Mouse (Mus musculus) heart, adult 10 weeks (tissue): ENCODE data around the gene Unc93b1. TPM values are rescaled to one million over a fixed set of nuclear protein-coding genes. Genes with fewer than 3 reads are reported as not detected.

Experiments used
- polyA plus RNA-seq: library from polyadenylated mRNA; stranded (reverse); fragments of 350-450 nt; fragmentation: Illumina TruSeq; extraction: RNeasy Lipid Tissue Mini Kit (QIAGEN cat#74804); gene quantifications from one replicate; pipeline ENCODE4 v1.2.3, GENCODE M21; 2014; ENCODE audit warnings: low read depth, low replicate concordance

The Unc93b1 gene
- 19.0 TPM for polyA plus RNA-seq

DNA sequence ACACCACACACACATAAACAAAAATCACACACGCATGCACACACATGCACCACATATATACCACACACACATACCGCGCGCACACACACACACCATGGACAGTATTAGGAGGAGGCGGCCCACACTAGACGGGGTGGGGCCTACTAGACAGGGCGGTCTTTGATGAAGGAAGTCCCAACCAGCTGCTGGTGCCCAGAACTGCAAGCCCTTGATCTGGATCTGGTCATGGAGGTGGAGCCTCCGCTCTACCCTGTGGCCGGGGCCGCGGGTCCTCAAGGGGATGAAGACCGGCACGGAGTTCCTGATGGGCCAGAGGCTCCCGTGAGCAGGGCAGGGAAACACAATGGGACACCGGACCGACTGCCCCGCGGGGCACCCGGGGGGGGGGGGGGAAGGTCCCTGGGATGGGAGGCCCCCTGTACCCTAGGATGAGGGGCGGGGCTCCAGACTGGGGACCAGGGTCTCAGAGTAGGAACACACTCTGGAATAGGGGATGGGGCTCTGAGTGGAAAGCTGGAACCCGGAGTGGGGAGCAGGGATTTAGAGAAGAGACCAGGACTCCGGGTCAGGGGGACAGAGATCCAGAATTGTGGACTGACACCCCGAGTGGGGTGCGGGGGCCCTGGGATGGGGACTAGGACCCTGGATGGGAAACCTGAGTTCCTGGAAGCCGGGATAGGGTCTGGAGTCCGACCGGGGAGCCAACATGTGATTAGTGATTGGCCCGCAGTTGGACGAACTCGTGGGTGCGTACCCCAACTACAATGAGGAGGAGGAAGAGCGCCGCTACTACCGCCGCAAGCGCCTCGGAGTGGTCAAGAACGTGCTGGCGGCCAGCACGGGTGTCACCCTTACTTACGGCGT lies at the start of gene Unc93b1:
TSS of gene Unc93b1 (plus strand) at position 155 of the 864 bp plus-strand sequence.

DNA sequence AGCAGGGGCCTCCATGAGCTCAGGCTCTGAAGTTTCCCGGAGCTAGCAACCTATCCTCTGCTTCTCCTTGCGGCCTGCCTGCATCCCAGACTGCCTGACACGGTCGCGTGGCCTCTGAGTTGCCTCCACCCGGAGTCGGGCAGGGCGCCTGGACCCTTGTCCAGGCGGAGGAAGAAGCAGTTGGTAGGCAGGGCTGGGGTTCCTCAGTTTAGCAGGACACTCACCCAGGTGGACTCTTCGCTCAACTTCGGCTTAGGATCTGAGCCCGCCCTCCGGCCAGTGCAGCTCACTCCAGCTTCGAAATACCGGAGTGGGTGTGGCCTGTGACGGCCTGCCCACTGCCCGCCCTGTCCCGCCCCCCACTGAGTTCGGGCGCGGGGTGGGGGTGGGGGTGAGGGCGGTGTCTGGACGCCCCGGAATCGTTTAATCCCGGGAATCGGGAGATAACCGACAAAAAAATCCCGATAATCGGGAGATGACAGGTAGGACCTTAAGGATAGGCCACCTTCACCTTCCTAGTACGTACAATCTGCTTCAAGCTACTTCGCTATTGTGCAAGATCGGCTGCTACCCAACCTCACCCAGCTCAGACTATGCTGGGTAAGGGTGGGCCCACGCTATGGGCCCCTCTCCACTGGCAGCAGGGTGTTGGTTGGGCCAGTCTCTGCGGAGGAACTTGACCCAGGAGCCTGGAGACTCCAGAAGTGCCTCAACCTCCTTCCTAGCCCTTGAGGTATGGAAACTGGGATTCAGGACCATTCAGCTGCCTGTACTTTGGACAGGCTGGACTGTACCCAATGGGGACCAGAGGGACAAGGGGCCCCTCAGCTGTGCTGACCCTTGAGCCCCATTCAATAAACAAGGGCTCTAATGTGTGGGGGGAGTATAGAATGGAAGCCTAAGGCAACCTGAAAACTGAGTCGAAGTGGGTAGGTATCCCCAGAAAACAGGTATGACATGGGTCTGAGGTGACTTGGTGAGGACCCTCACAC lies 27.9 kb upstream of the Unc93b1 start, which contains the start of gene Tcirg1:
TSS of gene Tcirg1 (minus strand) at position 339 of the 992 bp plus-strand sequence.

DNA sequence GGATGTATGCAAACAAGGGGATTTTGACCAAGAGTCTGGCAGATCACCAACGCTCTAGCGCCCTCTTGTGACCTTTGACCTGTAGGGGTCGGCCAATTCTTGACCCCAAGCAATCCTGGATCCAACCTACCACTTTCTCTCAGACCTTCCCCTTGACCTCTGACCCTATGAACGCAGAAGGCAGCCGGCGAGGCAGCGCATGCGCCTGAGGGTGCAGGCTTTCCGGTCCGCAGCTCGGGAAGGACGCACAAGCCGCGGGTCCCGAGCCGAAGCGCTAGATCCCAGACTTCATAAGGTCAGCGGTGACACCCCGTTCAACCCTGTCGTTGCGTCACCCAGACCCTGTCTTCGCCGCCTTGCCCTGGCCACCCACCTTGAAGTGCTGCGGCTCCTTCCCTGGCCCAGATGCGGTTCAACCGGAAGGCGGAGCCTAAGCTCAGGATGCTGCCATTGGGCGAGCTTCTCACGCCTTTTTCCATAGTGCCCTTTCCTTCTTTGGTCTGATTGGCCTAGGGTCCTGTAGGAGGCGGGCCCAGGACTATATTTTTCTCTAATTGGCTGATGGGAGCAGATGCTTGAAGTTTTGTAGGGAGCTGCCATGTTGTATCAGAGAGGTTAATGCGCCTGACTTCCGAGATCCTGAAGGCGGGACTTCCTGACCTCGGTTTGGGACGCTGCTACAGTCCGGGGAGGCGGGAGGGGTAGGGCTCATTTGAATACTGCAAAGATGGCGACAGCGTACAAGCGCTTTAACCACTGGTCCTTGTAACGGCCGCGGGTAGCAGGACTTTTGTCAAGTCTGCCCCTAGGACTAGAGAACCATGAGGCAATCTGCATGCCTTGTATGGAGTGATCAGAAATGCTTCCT lies 22.4 kb upstream of the Unc93b1 start, which contains the start of gene Ndufs8:
TSS of gene Ndufs8 (minus strand) at position 438 of the 868 bp plus-strand sequence.

DNA sequence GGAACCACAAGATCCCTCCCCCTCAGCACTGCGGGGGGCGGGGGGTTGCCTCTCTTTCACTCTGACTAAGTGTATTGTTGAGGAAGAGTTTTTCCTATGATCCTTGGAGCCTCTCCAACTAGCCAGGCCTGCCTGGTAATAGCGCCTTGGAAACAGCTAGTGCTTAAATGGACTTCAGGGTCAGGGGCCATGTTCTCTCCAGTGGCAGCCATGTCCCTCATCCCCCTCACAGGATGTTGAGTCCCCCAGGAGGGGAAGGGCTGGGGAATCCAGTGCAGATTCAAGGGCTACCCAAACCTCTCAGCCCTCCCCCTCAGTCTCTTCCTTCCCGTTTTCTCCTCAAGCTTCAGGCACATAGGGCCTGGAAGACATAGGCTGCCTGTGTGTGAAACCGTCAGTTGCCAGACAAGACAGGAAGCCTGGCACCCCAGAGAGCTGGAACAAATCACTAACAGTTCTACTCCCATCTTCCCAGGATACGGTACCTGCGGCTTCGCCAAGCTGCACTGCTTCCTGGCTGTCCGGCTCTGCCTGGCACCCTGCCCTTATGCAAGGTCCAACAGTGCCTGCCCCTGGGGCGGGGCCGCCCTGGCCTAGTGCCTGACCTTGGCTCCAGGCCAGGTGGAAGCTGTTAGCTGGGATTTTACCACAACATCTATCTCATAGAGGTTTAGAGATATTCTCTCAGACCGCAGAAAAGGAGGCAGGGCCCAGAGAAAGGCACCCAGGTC lies 5.6 kb upstream of the Unc93b1 start, which contains the start of gene Aldh3b1:
TSS of gene Aldh3b1 (minus strand) at position 598 of the 731 bp plus-strand sequence.

DNA sequence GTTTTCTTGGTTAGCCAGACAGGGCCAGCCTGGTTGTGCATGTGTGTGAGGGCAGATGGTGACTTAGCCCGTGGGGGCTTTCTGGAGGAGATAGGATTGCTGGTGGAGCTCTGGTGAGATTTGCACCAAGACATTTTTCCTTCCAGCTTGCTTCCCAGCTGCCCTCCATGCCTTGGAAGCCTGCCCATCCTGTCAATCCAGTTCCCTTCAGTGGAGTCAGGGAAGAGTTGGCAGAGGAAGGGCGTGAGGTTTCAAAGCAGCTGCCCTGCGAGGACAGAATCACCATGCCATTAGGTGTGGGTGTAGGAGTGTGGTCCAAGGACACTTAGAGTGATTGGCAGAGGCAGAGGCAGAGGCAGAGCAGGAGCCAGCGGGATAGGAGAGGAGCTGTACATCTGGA lies 23.5 kb downstream of the Unc93b1 start, which contains the start of gene Aldh3b3:
TSS of gene Aldh3b3 (plus strand) at position 176 of the 400 bp plus-strand sequence.

DNA sequence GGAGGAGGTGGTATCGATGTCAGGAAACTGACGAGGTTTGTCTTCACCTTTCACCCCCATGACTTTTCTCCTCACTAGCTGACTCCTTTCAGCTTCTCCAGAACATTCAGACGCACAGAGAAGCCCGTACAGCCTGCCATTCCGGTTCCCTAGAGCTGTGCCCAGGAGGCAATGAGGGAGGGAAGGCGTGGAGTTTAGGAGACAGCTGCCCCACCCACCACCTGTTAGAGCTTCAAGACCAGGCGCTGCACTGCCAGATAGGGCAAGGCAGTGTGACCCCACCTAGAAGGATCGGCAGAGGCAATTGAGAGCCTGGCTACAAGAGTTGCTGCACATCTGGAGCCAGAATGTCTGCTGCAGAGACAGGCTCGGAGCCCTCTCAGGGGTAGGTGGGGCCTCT lies 37.2 kb downstream of the Unc93b1 start, which contains the start of gene Aldh3b2:
TSS of gene Aldh3b2 (plus strand) at position 100 of the 400 bp plus-strand sequence.

DNA sequence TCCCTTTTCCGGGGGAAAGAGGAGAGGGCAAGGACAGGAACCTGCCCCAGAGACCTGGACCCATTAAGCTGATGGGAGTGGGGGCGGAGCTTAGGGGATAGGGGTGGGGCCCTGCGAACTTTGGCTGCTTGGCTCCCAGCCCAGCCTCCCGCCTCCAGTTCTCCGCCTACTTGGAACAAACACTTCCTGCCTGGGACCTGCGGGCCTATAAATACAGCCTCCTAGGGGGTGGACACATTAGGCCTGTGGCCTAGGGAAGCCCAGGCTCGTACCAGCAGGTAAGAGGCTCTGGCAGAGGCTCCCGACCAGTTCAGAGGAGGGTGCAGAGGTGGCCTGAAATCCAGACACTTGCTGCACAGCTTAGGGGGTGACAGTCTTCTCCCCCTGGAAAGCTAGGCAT lies 51.3 kb downstream of the Unc93b1 start, which contains the start of gene Acy3:
TSS of gene Acy3 (plus strand) at position 237 of the 400 bp plus-strand sequence.

DNA sequence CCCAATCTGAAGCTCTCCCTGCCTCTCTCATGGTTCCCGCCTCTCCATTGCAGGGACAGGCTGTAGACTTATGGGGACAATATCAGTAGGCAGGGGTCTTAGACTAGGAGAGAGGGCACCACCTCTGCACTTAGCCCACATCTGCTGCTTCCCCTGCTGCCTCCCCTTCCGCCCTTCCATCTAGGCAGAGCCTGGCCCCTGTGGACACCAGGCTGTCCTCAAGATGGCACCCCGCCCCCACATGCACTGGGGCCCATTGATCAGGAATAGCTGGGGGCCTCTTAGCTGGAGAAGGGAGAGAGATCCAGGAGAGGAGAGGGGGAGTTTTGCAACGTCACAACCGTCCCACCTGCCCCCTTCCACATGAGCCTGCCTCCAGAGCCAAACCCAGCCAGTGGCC lies 57.4 kb downstream of the Unc93b1 start, which contains the start of gene Tbx10:
TSS of gene Tbx10 (plus strand) at position 337 of the 400 bp plus-strand sequence.

Other genes starting within 250 kb of the Unc93b1 start
- gene Lrp5, start 248.6 kb upstream of the Unc93b1 start, polyA plus RNA-seq: 30.7 TPM
- gene 1810055G02Rik, start 226.9 kb upstream of the Unc93b1 start, polyA plus RNA-seq: 9.9 TPM
- gene Kmt5b, start 167.8 kb upstream of the Unc93b1 start, polyA plus RNA-seq: 22.8 TPM
- gene Chka, start 83.4 kb upstream of the Unc93b1 start, polyA plus RNA-seq: 10.1 TPM
- gene Tcirg1, start 28.1 kb upstream of the Unc93b1 start, polyA plus RNA-seq: 21.1 TPM
- 561 TPM for gene Ndufs8, start 22.4 kb upstream of the Unc93b1 start, polyA plus RNA-seq
- gene Aldh3b1, start 5.4 kb upstream of the Unc93b1 start, polyA plus RNA-seq: 2.2 TPM
- 2.3 TPM for gene Aldh3b3, start 23.5 kb downstream of the Unc93b1 start, polyA plus RNA-seq
- gene Aldh3b2, start 37.1 kb downstream of the Unc93b1 start, polyA plus RNA-seq: 0.37 TPM
- gene Acy3, start 51.4 kb downstream of the Unc93b1 start, polyA plus RNA-seq: 51.1 TPM
- gene Tbx10, start 57.6 kb downstream of the Unc93b1 start, polyA plus RNA-seq: not detected
- 167 TPM for gene Nudt8, start 65.4 kb downstream of the Unc93b1 start, polyA plus RNA-seq
- gene Gm49405, start 65.4 kb downstream of the Unc93b1 start, polyA plus RNA-seq: 9.5 TPM
- 265 TPM for gene Doc2g, start 68.1 kb downstream of the Unc93b1 start, polyA plus RNA-seq
- gene Ndufv1, start 77.6 kb downstream of the Unc93b1 start, polyA plus RNA-seq: 979 TPM
- 343 TPM for gene Gstp1, start 102.8 kb downstream of the Unc93b1 start, polyA plus RNA-seq
- 33.1 TPM for gene Gstp2, start 110.8 kb downstream of the Unc93b1 start, polyA plus RNA-seq
- gene Gstp3, start 124.4 kb downstream of the Unc93b1 start, polyA plus RNA-seq: not detected
- gene Cabp2, start 146.4 kb downstream of the Unc93b1 start, polyA plus RNA-seq: not detected
- gene Cdk2ap2, start 162.0 kb downstream of the Unc93b1 start, polyA plus RNA-seq: 40.5 TPM
- gene Pitpnm1, start 164.8 kb downstream of the Unc93b1 start, polyA plus RNA-seq: 21.9 TPM
- 71.4 TPM for gene Aip, start 190.7 kb downstream of the Unc93b1 start, polyA plus RNA-seq
- not detected for gene Gpr152, start 204.6 kb downstream of the Unc93b1 start, polyA plus RNA-seq
- gene Cabp4, start 208.8 kb downstream of the Unc93b1 start, polyA plus RNA-seq: not detected
- gene Coro1b, start 213.4 kb downstream of the Unc93b1 start, polyA plus RNA-seq: 54.9 TPM
- 1.1 TPM for gene Ptprcap, start 218.4 kb downstream of the Unc93b1 start, polyA plus RNA-seq
- 26.9 TPM for gene Rps6kb2, start 228.2 kb downstream of the Unc93b1 start, polyA plus RNA-seq
- 49.6 TPM for gene Carns1, start 240.3 kb downstream of the Unc93b1 start, polyA plus RNA-seq